Mouse (Mus musculus): ENCODE results near the gene Erp29. TPM values are rescaled to one million over a fixed set of nuclear protein-coding genes. Genes with fewer than 3 reads are reported as not detected.
A peak's percentile ranks its signal among the peaks of the same experiment; 100 is the strongest.
"Not testable (repeated sequence)": the region's sequence is repeated elsewhere in the genome, so short reads cannot be mapped to it uniquely, and the experiment has no call there.

Erp29 gene
- 114 and 122 TPM in 2 replicates for polyA plus RNA-seq (2016; fragmentation: Nextera tagmentation; extraction: Ambion mirVana)

- Histone ChIP-seq H3K36me3 (replicated peaks) (peaks cover 29% of the 10 kb centered on the region), H3K4me1 (peaks cover 30% of the 10 kb centered on the region), H3K4me3 (peak within 1 kb of the TSS; percentile 82), H3K27me3 (replicated peaks; ENCODE audit: low read depth, poor library complexity, severe bottlenecking) (no peaks in the 10 kb centered on the region), H3K9me3 (no peaks in the 10 kb centered on the region), H3K27ac (replicated peaks) (peak within 1 kb of the TSS; percentile 94)
- peak; percentile 99 for DNase-seq (ENCODE audit: low spot score)
- under 1% methylated on average over 97 of the region's 97 CpGs for WGBS
Measured at GRCm38 (mm10) chr5:121452026-121452869, at the start of gene Erp29. TSS of gene Erp29 (minus strand) at chr5:121452506.

GRCm38 (mm10) chr5:121501424-121501996, 49.2 kb upstream of the Erp29 start:
- H3K4me3 ChIP-seq; H3K4me1 ChIP-seq; H3K27ac ChIP-seq (replicated peaks); DNase-seq (ENCODE audit: low spot score); H3K36me3 ChIP-seq (replicated peaks); H3K9me3 ChIP-seq; H3K27me3 ChIP-seq (replicated peaks; ENCODE audit: low read depth, poor library complexity, severe bottlenecking): not testable (repeated sequence)
- WGBS, result 83% methylated on average over 11 of the region's 17 CpGs

- no peak overlapping the region for H3K4me3 ChIP-seq
- H3K9me3 ChIP-seq, result no peaks in the 10 kb centered on the region
- DNase-seq (ENCODE audit: low spot score), result no peak
- H3K36me3 ChIP-seq (replicated peaks), result no peaks in the 10 kb centered on the region
- 81% methylated on average over 7 of the region's 7 CpGs for WGBS
- 0 out of 2 replicates have a peak, but pooled peaks cover 3% of the 10 kb centered on the region for H3K4me1 ChIP-seq
- H3K27me3 ChIP-seq (replicated peaks; ENCODE audit: low read depth, poor library complexity, severe bottlenecking), result no peaks in the 10 kb centered on the region
- H3K27ac ChIP-seq (replicated peaks), result no peak overlapping the region
Measured at GRCm38 (mm10) chr5:121500719-121501118, 48.4 kb upstream of the Erp29 start.

- DNase-seq (ENCODE audit: low spot score), result no peak
- Histone ChIP-seq H3K27ac (replicated peaks) (no peak overlapping the region), H3K9me3 (no peaks in the 10 kb centered on the region), H3K27me3 (replicated peaks; ENCODE audit: low read depth, poor library complexity, severe bottlenecking) (no peaks in the 10 kb centered on the region), H3K36me3 (replicated peaks) (no peaks in the 10 kb centered on the region), H3K4me3 (no peak overlapping the region), H3K4me1 (peaks cover 6% of the 10 kb centered on the region)
- WGBS, result 80% methylated on average over 8 of the region's 8 CpGs
Measured at GRCm38 (mm10) chr5:121493305-121493704, 41.0 kb upstream of the Erp29 start.

GRCm38 (mm10) chr5:121484801-121485200, 32.5 kb upstream of the Erp29 start:
- no peak for DNase-seq (ENCODE audit: low spot score)
- no peaks in the 10 kb centered on the region for H3K36me3 ChIP-seq (replicated peaks)
- 79% methylated on average over 5 of the region's 5 CpGs for WGBS
- H3K9me3 ChIP-seq, result no peaks in the 10 kb centered on the region
- no peak overlapping the region for H3K27ac ChIP-seq (replicated peaks)
- H3K27me3 ChIP-seq (replicated peaks; ENCODE audit: low read depth, poor library complexity, severe bottlenecking), result no peaks in the 10 kb centered on the region
- no peaks in the 10 kb centered on the region for H3K4me1 ChIP-seq
- H3K4me3 ChIP-seq, result no peak overlapping the region

GRCm38 (mm10) chr5:121477680-121478079, 25.4 kb upstream of the Erp29 start:
- H3K4me3 ChIP-seq, result no peak overlapping the region
- no peaks in the 10 kb centered on the region for H3K36me3 ChIP-seq (replicated peaks)
- no peak overlapping the region for H3K27ac ChIP-seq (replicated peaks)
- no peaks in the 10 kb centered on the region for H3K27me3 ChIP-seq (replicated peaks; ENCODE audit: low read depth, poor library complexity, severe bottlenecking)
- DNase-seq (ENCODE audit: low spot score), result no peak
- no peaks in the 10 kb centered on the region for H3K9me3 ChIP-seq
- WGBS, result 46% methylated on average over 3 of the region's 3 CpGs
- H3K4me1 ChIP-seq, result no peaks in the 10 kb centered on the region

- no peak overlapping the region for H3K4me3 ChIP-seq
- 85% methylated on average over 1 of the region's 1 CpGs for WGBS
- no peaks in the 10 kb centered on the region for H3K4me1 ChIP-seq
- H3K9me3 ChIP-seq, result no peaks in the 10 kb centered on the region
- H3K27me3 ChIP-seq (replicated peaks; ENCODE audit: low read depth, poor library complexity, severe bottlenecking), result no peaks in the 10 kb centered on the region
- no peak overlapping the region for H3K27ac ChIP-seq (replicated peaks)
- no peaks in the 10 kb centered on the region for H3K36me3 ChIP-seq (replicated peaks)
- DNase-seq (ENCODE audit: low spot score), result no peak
Measured at GRCm38 (mm10) chr5:121476040-121476439, 23.7 kb upstream of the Erp29 start.

- no peaks in the 10 kb centered on the region for H3K9me3 ChIP-seq
- H3K4me3 ChIP-seq, result no peak overlapping the region
- H3K36me3 ChIP-seq (replicated peaks), result no peaks in the 10 kb centered on the region
- H3K27ac ChIP-seq (replicated peaks), result no peak overlapping the region
- DNase-seq (ENCODE audit: low spot score), result no peak
- 74% methylated on average over 7 of the region's 7 CpGs for WGBS
- no peaks in the 10 kb centered on the region for H3K27me3 ChIP-seq (replicated peaks; ENCODE audit: low read depth, poor library complexity, severe bottlenecking)
- H3K4me1 ChIP-seq, result no peaks in the 10 kb centered on the region
Measured at GRCm38 (mm10) chr5:121474610-121475009, 22.3 kb upstream of the Erp29 start.

- no peak for DNase-seq (ENCODE audit: low spot score)
- no peaks in the 10 kb centered on the region for H3K9me3 ChIP-seq
- no peaks in the 10 kb centered on the region for H3K4me1 ChIP-seq
- WGBS, result 91% methylated on average over 2 of the region's 2 CpGs
- no peak overlapping the region for H3K4me3 ChIP-seq
- no peaks in the 10 kb centered on the region for H3K36me3 ChIP-seq (replicated peaks)
- no peaks in the 10 kb centered on the region for H3K27me3 ChIP-seq (replicated peaks; ENCODE audit: low read depth, poor library complexity, severe bottlenecking)
- no peak overlapping the region for H3K27ac ChIP-seq (replicated peaks)
Measured at GRCm38 (mm10) chr5:121472411-121472810, 20.1 kb upstream of the Erp29 start.

GRCm38 (mm10) chr5:121469566-121469965, 17.3 kb upstream of the Erp29 start:
- WGBS, result 50% methylated on average over 3 of the region's 3 CpGs
- H3K36me3 ChIP-seq (replicated peaks), result no peaks in the 10 kb centered on the region
- no peaks in the 10 kb centered on the region for H3K4me1 ChIP-seq
- no peak overlapping the region for H3K27ac ChIP-seq (replicated peaks)
- no peaks in the 10 kb centered on the region for H3K27me3 ChIP-seq (replicated peaks; ENCODE audit: low read depth, poor library complexity, severe bottlenecking)
- no peak for DNase-seq (ENCODE audit: low spot score)
- no peak overlapping the region for H3K4me3 ChIP-seq
- no peaks in the 10 kb centered on the region for H3K9me3 ChIP-seq

- Histone ChIP-seq H3K4me3 (no peak overlapping the region), H3K27ac (replicated peaks) (no peak overlapping the region), H3K9me3 (no peaks in the 10 kb centered on the region), H3K36me3 (replicated peaks) (no peaks in the 10 kb centered on the region), H3K4me1 (peaks cover 8% of the 10 kb centered on the region), H3K27me3 (replicated peaks; ENCODE audit: low read depth, poor library complexity, severe bottlenecking) (no peaks in the 10 kb centered on the region)
- 76% methylated on average over 5 of the region's 5 CpGs for WGBS
- DNase-seq (ENCODE audit: low spot score), result no peak
Measured at GRCm38 (mm10) chr5:121463601-121464250, 11.4 kb upstream of the Erp29 start.

- no peaks in the 10 kb centered on the region for H3K36me3 ChIP-seq (replicated peaks)
- H3K4me3 ChIP-seq, result no peak overlapping the region
- no peak overlapping the region for H3K27ac ChIP-seq (replicated peaks)
- no peaks in the 10 kb centered on the region for H3K9me3 ChIP-seq
- WGBS, result 45% methylated on average over 5 of the region's 5 CpGs
- no peaks in the 10 kb centered on the region for H3K27me3 ChIP-seq (replicated peaks; ENCODE audit: low read depth, poor library complexity, severe bottlenecking)
- DNase-seq (ENCODE audit: low spot score), result no peak
- peaks cover 8% of the 10 kb centered on the region for H3K4me1 ChIP-seq
Measured at GRCm38 (mm10) chr5:121462967-121463366, 10.7 kb upstream of the Erp29 start.

- no peaks in the 10 kb centered on the region for H3K9me3 ChIP-seq
- peaks cover 8% of the 10 kb centered on the region for H3K4me1 ChIP-seq
- H3K4me3 ChIP-seq, result no peak overlapping the region
- 45% methylated on average over 1 of the region's 1 CpGs for WGBS
- no peaks in the 10 kb centered on the region for H3K27me3 ChIP-seq (replicated peaks; ENCODE audit: low read depth, poor library complexity, severe bottlenecking)
- DNase-seq (ENCODE audit: low spot score), result no peak
- H3K27ac ChIP-seq (replicated peaks), result no peak overlapping the region
- H3K36me3 ChIP-seq (replicated peaks), result no peaks in the 10 kb centered on the region
Measured at GRCm38 (mm10) chr5:121462171-121462502, 9.8 kb upstream of the Erp29 start.

All from embryonic facial prominence, embryonic 10.5 days (tissue).